Mouse (Mus musculus) ES-Bruce4 (cell line): ENCODE results near the gene Notch4.

Source experiments
- CTCF ChIP-seq: IDR thresholded peaks from one replicate; pipeline ENCODE4 v1.8.1; 2011; ENCODE audit warnings: low read depth, low read length
- EP300 ChIP-seq: IDR thresholded peaks from 2 replicates; pipeline ENCODE4 v1.6.1; 2011; ENCODE audit warnings: low read depth, low read length; ENCODE audit not compliant: insufficient read depth
- POLR2A ChIP-seq: IDR thresholded peaks from one replicate; pipeline ENCODE4 v1.8.1; 2011; ENCODE audit warnings: low read length; ENCODE audit not compliant: insufficient read depth

DNA sequence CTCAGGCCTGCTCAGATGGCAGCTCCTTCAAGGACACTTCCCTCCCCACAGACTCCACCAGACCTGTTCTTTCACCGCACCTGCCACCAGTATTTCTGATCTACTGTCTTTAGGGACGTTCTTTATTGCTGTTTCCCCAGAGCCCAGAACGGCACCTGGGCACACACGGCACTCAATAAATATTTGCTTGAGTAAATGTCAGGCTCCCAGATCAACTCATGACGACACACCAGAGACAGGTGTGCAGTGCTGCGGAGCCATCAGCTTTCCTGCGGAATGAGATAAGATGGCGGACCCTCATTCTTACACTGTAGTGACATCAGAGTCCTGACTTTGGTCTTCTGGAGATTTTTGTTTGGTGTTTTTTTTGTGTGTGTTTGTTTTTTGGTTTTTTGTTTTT lies 56.9 kb downstream of the Notch4 start:
- TF ChIP-seq CTCF (no peak), EP300 (no peak), POLR2A (no peak)
